Mouse (Mus musculus) stomach, embryonic 14.5 days (tissue): ENCODE results near the gene Sin3a. TPM values are rescaled to one million over a fixed set of nuclear protein-coding genes. Genes with fewer than 3 reads are reported as not detected.

Experiments used
- ATAC-seq: fragments of 200-750 bp; cut with Nextera tagmentation; 2 replicates; pipeline ENCODE4 v1.8.0; 2017; ENCODE audit warnings: low read depth, moderate TSS enrichment; ENCODE audit not compliant: insufficient number of reproducible peaks, insufficient read depth, low FRiP score
- H3K27ac ChIP-seq: fragments of 300-500 bp; sonication (generic); 2 replicates; pipeline ENCODE4 v1.5.1; 2014; ENCODE audit warnings: mild to moderate bottlenecking, low read length, moderate library complexity, mixed read lengths
- H3K27me3 ChIP-seq: fragments of 300-500 bp; sonication (generic); 2 replicates; pipeline ENCODE4 v1.6.1; 2014; ENCODE audit warnings: low read length, control low read depth, mixed read lengths; ENCODE audit not compliant: control insufficient read depth, insufficient read depth
- H3K36me3 ChIP-seq: fragments of 300-500 bp; sonication (generic); 2 replicates; pipeline ENCODE4 v1.6.1; 2014; ENCODE audit warnings: mild to moderate bottlenecking, control low read depth, low read length, moderate library complexity, mixed read lengths; ENCODE audit not compliant: control insufficient read depth, insufficient read depth
- H3K4me1 ChIP-seq: fragments of 300-500 bp; sonication (generic); 2 replicates; pipeline ENCODE4 v1.6.1; 2014; ENCODE audit warnings: low read length, control low read depth, mixed read lengths; ENCODE audit not compliant: control insufficient read depth, insufficient read depth
- H3K4me2 ChIP-seq: fragments of 300-500 bp; sonication (generic); replicated peaks from 2 replicates; pipeline ENCODE4 v1.6.1; 2014; ENCODE audit warnings: low read depth, low read length, control low read depth
- H3K4me3 ChIP-seq: fragments of 300-500 bp; sonication (generic); 2 replicates; pipeline ENCODE4 v1.5.1; 2014; ENCODE audit warnings: low read depth, low read length, control low read depth
- H3K9ac ChIP-seq: fragments of 300-500 bp; sonication (generic); replicated peaks from 2 replicates; pipeline ENCODE4 v1.6.1; 2014; ENCODE audit warnings: low read depth, mild to moderate bottlenecking, control low read depth, low read length, moderate library complexity, mixed read lengths
- H3K9me3 ChIP-seq: fragments of 300-500 bp; sonication (generic); 2 replicates; pipeline ENCODE4 v1.6.1; 2016; ENCODE audit warnings: low read depth, low read length, control low read depth; ENCODE audit not compliant: control insufficient read depth
- WGBS: fragments of 180-500 bp; shearing (Covaris S2); extraction: QIAGEN DNeasy Blood & Tissue Kit; methylation state at CpG from one replicate; pipeline ENCODE4 v1.1.7; 2014; 5-methylcytosine and 5-hydroxymethylcytosine counted together
- polyA plus RNA-seq: library from polyadenylated mRNA; unstranded; fragments of >200 nt; fragmentation: Nextera tagmentation; extraction: Ambion mirVana; gene quantifications from 2 replicates; pipeline ENCODE4 v1.2.1, GENCODE M21; 2014

The Sin3a gene
- polyA plus RNA-seq, 1 experiment from 2014 or later: 46.4 TPM

DNA sequence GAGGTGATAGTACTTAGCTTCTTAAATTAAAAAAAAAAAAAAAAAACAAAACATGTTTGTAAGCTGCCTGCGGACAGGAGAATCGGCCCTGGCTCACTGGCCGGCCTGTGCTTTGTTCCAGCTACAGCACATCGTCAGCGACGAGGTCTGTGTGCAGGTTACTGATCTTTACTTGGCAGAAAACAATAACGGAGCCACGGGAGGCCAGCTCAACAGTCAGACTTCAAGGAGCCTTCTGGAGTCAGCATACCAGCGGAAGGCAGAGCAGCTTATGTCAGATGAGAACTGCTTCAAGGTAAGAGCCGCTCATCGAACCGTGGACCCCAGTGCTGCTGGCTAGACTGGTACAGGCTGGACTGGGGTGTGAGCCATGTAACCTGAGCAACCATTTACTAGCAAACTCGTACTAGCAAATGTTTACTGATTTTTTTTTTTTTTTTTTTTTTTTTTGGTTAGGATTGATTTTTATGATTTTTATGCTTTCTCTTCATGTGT is 45.5 kb downstream of the Sin3a start:
- no peak overlapping the region for H3K4me3 ChIP-seq
- H3K9ac ChIP-seq: no peak overlapping the region
- no peak overlapping the region for H3K4me2 ChIP-seq
- 91% methylated on average over 13 of the region's 13 CpGs for WGBS
- H3K36me3 ChIP-seq: peaks cover 65% of the 10 kb centered on the region
- no peak for ATAC-seq
- no peaks in the 10 kb centered on the region for H3K9me3 ChIP-seq
- no peaks in the 10 kb centered on the region for H3K4me1 ChIP-seq
- H3K27me3 ChIP-seq: no peaks in the 10 kb centered on the region
- no peak overlapping the region for H3K27ac ChIP-seq

- H3K9ac ChIP-seq: no peak overlapping the region
- H3K36me3 ChIP-seq: peaks cover 36% of the 10 kb centered on the region
These were observed 57.8 kb downstream of the Sin3a start for GRCm38 (mm10) chr9:57129641-57130040.

GRCm38 (mm10) chr9:57130577-57131433 is 59.0 kb downstream of the Sin3a start, which contains the start of gene Man2c1:
Gene Man2c1, plus strand, starts transcription at chr9:57130690.
- H3K36me3 ChIP-seq: peaks cover 29% of the 10 kb centered on the region
- peak within 1 kb of the TSS; percentile 81 for H3K4me2 ChIP-seq
- no peaks in the 10 kb centered on the region for H3K27me3 ChIP-seq
- WGBS: under 1% methylated on average over 57 of the region's 58 CpGs
- H3K9ac ChIP-seq: peak within 1 kb of the TSS; percentile 73
- H3K4me3 ChIP-seq: peak within 1 kb of the TSS; percentile 87
- H3K27ac ChIP-seq: peak within 1 kb of the TSS; percentile 97
- H3K4me1 ChIP-seq: no peaks in the 10 kb centered on the region
- ATAC-seq: peak; percentile 89
- H3K9me3 ChIP-seq: no peaks in the 10 kb centered on the region

More at GRCm38 (mm10) chr9:57129641-57130040, 57.8 kb downstream of the Sin3a start:
- Histone ChIP-seq H3K4me1 (no peaks in the 10 kb centered on the region), H3K4me2 (peak overlapping the region; percentile 81; the same call in 1 of the 2 replicates), H3K9me3 (no peaks in the 10 kb centered on the region), H3K27me3 (no peaks in the 10 kb centered on the region), H3K4me3 (peak overlapping the region; percentile 87; the same call in 1 of the 2 replicates), H3K27ac (no peak overlapping the region)
- ATAC-seq: no peak

GRCm38 (mm10) chr9:57137246-57137645 is 65.4 kb downstream of the Sin3a start:
- WGBS: 84% methylated on average over 6 of the region's 6 CpGs
- peaks cover 50% of the 10 kb centered on the region for H3K36me3 ChIP-seq
- no peaks in the 10 kb centered on the region for H3K4me1 ChIP-seq
- no peak for ATAC-seq
- no peaks in the 10 kb centered on the region for H3K27me3 ChIP-seq
- H3K9me3 ChIP-seq: no peaks in the 10 kb centered on the region
- H3K9ac ChIP-seq: no peak overlapping the region
- H3K4me3 ChIP-seq: no peak overlapping the region
- no peak overlapping the region for H3K4me2 ChIP-seq
- no peak overlapping the region for H3K27ac ChIP-seq

DNA sequence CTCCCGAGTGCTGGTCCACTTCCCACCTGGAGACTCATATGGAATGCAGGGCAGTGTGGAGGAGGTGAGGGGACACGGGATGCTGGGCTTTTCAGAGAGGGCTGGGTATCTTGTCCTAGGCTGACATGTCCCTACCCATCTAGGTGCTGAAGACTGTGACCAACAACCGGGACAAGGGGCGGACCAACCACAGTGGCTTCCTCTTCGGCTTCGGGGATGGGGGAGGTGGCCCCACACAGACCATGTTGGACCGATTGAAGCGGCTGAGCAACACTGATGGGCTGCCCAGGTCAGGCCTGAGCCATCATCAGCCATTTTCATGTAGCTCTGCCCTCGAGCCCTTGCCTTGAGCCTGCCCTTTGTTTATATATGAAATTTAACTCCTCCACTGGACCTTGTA is 65.9 kb downstream of the Sin3a start:
- Histone ChIP-seq H3K9ac (no peak overlapping the region), H3K4me3 (no peak overlapping the region), H3K27ac (no peak overlapping the region), H3K9me3 (no peaks in the 10 kb centered on the region), H3K36me3 (peaks cover 53% of the 10 kb centered on the region), H3K4me1 (no peaks in the 10 kb centered on the region), H3K27me3 (no peaks in the 10 kb centered on the region), H3K4me2 (no peak overlapping the region)
- no peak for ATAC-seq
- 79% methylated on average over 9 of the region's 9 CpGs for WGBS

DNA sequence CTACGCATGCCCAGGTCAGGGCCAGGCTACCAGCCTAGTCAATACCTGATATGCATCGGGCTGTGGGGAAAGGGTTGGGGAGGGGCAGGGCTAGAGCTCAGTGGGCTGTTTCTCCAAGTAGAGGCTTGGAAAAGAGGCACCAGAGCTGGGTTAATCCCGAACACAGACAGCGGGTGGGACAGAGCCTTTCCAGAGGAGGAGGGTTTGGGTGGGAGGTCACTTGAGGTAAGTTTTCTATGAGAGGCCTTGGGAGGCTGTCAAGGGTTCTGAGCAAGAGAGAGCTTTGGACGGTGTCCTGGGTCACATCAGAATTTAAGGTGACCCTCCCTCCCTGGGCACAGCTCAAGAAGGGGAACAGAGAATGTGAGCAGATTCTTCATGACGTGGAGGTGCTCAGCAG is 66.7 kb downstream of the Sin3a start:
- no peak for ATAC-seq
- WGBS: 89% methylated on average over 6 of the region's 6 CpGs
- Histone ChIP-seq H3K27ac (no peak overlapping the region), H3K4me2 (no peak overlapping the region), H3K4me3 (no peak overlapping the region), H3K27me3 (no peaks in the 10 kb centered on the region), H3K36me3 (peaks cover 57% of the 10 kb centered on the region), H3K4me1 (no peaks in the 10 kb centered on the region), H3K9ac (no peak overlapping the region), H3K9me3 (no peaks in the 10 kb centered on the region)

- no peak overlapping the region for H3K27ac ChIP-seq
- no peaks in the 10 kb centered on the region for H3K4me1 ChIP-seq
- no peaks in the 10 kb centered on the region for H3K9me3 ChIP-seq
- H3K27me3 ChIP-seq: no peaks in the 10 kb centered on the region
- H3K4me2 ChIP-seq: no peak overlapping the region
- no peak for ATAC-seq
- WGBS: 95% methylated on average over 9 of the region's 9 CpGs
- peaks cover 58% of the 10 kb centered on the region for H3K36me3 ChIP-seq
- H3K9ac ChIP-seq: no peak overlapping the region
- no peak overlapping the region for H3K4me3 ChIP-seq
These were observed 67.3 kb downstream of the Sin3a start for GRCm38 (mm10) chr9:57139110-57139509.

- Histone ChIP-seq H3K27me3 (no peaks in the 10 kb centered on the region), H3K36me3 (peaks cover 58% of the 10 kb centered on the region)
- WGBS: 87% methylated on average over 5 of the region's 5 CpGs
These were observed 67.7 kb downstream of the Sin3a start for GRCm38 (mm10) chr9:57139571-57139970.

More at GRCm38 (mm10) chr9:57139571-57139970, 67.7 kb downstream of the Sin3a start:
- Histone ChIP-seq H3K4me1 (no peaks in the 10 kb centered on the region), H3K4me2 (no peak overlapping the region), H3K9me3 (no peaks in the 10 kb centered on the region), H3K9ac (no peak overlapping the region), H3K4me3 (no peak overlapping the region), H3K27ac (no peak overlapping the region)
- ATAC-seq: no peak
